Mouse (Mus musculus) neural tube, embryonic 10.5 days (tissue): Measurements from ENCODE around the gene Zbtb20.

ENCODE experiments used
- DNase-seq: peaks from one replicate; pipeline ENCODE4 v3.0.0-alpha.2; 2017; ENCODE audit warnings: low spot score; ENCODE audit errors: extremely low spot score

Gene Zbtb20

DNA sequence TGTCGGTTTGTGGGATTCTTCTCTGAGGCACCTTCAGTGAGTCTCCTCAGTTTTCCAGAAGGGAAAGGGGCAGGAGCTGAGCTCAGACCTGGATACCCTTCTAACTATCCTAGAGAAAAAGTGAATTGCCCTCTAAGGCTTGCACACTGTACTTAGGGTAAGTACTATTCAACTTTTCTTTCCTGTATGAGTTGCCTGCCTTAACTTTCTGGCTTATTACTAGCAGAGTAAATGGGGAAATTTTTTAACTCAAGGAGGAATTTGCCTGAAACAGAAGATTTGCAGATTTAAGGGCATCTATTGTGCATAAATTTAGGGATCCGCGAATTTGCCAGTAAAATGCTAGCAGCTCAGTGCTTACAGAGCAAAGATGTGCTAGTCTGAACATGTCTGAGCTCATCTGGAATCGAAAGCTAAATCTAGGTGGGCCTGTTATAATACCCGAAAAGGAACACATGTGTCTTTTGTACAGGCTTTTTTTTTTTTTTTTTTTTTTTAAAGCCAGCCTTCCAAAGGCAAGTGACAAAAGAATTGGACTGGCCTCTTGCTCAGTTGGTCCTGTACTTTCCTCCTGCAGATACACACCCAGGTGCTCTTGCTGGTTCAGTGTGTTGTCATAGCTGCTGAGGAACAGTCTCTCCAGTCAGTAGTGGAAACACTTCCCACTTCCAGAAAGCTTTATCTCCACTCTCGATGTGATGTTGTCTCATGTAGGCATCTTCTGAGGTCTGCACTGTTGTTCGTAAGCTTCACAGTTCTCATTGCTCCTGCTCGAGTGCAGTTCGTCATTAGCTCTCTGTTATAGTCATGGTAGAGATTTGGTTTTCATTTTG lies 632.7 kb downstream of the Zbtb20 start:
- DNase-seq: no peak

DNA sequence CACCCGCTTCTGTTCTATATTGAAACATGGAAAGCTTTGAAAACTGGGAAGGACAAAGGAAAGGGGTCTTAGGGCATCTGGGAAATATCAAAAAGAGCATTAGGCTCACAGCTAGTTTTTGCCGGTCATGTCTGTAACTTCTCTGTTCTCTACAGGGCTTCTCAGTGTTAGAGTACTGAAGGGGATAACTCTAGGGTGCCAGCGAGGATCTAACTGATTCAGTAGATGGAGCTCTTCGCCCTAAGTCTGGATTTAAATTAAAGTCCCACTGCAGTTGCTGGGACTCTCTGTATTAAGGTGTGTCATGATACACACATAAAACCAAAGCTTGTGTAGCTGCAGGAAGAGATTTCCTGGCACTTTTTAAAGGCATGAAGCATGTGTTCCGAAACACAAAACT lies 634.8 kb downstream of the Zbtb20 start:
- DNase-seq: no peak

DNA sequence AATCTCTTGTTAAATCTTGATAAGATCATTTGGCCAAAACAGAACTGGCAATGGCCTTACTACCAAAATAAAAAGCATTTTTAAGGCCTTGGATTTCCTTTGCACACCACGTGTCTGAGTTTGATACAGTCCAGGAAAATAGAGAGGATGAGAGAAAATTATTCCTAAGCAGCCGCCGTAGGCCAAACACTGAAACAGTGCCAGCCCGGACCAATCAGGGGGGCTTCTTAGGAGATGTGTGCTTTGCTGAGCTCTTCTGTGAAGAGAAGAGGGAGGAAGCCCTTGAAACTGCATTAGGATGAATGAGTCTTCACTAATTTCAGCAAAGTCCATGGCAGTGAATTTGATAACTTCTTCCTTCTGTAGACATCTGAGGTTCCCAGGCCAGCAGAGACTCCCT lies 635.9 kb downstream of the Zbtb20 start:
- no peak for DNase-seq

DNA sequence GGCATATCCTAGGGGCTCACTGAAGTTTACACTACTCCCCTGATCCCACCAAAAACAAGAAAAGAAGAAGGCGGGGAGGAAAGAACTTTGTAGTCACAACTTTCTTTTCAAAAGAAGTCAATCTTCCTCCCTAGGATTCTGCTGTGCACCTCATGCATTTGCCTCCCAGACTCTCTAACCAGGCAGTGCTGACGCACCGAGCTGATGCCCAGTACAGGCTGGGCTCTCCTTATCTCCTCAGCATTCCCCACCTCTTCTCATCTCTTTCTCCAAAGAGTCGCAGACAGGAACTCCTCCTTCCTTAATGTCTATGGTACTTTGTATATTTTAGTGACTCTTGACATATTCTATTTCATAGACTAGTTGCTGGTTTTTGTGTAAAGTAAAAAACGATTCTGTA lies 638.3 kb downstream of the Zbtb20 start:
- DNase-seq: no peak

DNA sequence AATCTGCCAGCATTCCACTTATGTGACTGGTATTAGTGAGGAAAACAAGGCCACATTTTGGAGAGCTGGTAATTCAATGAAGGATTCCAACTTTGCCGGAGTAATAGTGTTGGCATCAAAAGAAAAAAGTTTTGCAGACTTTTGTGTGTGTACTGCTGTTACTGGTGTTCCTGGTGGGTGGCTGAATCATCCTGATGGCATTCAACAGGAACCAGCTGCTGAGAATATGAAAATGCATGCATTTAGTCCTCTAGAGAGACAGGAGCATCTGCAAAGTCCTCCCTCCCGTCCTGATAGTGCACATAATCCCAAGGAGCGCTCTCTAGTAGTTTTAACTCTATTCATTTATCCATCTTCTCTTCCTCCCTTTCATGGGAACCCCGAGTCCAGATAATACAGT lies 639.9 kb downstream of the Zbtb20 start:
- no peak for DNase-seq

DNA sequence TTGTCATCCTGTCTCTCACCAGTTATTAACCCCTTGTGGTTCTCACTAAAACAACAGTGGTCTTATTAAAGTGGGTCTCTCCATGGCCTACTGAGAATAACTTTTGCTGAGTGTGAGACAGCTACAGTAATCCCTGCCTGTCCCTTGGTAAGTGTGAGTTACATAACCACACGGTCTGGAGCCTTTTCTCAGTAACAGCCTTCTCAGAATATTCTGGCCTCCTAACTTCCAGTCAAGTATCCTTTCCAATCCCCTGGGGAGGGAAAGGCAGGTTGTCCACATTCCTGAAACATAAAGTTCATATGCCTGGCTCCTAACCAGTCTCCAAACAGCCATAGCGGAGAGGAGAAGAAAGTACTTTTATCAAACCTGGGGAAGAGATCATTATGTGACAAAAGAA lies 644.6 kb downstream of the Zbtb20 start:
- DNase-seq: no peak

DNA sequence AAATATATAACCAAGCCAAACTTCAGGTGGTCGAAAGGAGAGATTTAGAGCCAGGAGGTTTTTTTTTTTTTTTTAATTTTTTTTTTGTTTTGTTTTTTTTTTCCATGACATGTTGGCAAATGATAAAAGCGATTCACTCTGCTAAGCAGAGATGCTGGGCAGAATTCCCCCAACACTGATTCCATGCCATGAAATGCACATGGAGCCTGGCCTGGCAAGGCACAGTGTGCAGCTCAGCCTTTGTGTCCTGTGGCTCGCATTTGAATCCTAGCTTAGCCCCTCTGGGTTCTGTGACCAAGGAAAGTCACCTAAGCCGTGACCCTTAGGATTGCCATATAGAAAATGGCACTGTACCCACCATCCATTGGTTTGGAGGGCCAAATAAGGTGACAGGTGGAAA lies 646.8 kb downstream of the Zbtb20 start:
- DNase-seq: no peak

DNA sequence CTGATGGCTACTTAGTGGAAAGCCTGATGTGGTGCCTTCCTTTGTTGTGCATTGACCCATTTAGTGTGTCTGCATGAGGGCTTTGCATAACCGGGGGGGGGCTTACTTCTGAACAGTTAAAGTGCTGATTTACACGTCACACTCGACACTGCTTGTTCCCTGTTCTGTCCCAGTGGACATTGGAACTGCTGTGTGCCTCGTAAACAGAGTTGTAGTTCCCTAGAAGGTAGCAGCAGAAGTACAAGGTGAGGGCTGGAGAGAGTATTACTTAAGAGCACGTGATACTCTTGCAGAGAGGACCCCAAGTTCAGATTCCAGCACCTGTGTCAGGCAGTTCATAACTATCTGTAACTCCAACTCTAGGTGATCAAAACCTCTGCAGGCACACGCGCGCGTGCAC lies 648.5 kb downstream of the Zbtb20 start:
- DNase-seq: no peak

DNA sequence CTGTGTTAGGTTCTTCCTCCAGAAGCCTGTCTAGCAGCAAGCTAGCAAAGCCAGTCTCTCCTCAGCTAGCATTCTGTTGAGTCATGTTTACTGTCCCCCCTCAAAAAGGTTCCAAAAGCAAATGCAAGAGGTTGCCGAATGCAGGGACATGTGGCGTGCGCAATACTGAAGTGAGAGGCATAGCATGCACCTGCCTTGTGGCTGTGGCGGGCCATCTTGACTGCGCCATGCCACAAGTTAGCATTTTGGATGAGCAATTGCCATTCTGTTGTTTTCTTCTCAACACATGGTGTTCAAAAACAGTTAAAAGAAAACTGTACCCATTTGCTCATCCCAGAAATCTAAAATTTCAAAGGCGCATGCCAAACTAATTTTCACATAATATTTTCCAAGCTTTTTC lies 649.9 kb downstream of the Zbtb20 start:
- DNase-seq: no peak

DNA sequence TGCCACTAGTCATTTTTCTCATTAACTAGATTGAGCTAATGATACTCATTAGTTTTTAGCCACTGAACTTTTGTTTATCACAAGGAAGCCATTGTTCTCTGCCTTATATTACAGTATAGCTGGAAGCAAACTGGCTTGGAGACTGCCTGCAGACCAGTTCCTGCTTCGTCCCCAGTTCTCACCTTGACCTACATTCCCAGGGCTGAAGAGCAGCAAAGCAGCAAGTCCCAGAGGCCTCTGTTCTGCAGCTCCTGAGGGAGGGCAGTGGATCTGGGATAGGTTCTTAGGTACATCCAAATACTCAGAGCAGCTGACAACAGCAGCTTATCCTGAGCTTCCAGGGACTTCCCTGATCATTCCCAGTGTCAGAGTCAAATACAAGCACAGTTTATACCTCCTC lies 652.6 kb downstream of the Zbtb20 start:
- DNase-seq: no peak

DNA sequence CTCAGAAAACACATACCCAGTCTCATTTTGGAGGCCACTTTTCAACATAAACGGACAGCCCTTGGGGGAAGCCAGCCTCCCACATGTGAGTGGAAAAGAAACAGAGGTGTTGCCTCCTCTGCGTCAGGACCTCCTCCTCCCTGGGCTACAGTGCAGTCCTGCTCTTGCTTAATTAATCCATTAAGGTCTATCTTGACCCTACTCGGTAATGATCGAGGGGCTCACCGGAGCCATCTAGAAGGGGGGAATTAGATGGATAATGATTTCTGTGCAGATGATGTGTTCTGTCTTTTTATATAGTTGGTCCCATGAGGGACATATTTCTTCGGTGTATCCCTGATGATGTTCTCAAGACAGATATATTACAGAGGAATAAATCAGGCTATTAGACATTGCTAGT lies 655.6 kb downstream of the Zbtb20 start:
- DNase-seq: no peak

DNA sequence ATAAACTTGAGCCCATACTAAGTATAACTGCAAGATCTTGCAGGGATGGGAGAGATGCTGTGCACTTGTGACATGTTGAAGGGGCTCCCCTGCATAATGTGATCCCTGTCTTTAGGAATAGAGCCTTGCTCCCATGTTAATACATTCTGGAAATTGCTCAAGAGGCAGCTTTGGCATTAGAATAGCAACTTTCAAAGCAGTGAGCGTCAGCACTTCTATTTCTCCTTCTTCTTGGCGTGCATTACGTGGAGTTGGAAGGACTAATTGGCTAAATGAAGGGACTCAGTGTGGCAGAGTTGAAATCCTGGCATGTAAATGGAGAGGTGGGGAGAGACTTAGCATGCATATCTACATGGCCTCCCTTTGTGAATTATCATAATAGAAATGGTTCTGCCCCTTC lies 658.4 kb downstream of the Zbtb20 start:
- no peak for DNase-seq

DNA sequence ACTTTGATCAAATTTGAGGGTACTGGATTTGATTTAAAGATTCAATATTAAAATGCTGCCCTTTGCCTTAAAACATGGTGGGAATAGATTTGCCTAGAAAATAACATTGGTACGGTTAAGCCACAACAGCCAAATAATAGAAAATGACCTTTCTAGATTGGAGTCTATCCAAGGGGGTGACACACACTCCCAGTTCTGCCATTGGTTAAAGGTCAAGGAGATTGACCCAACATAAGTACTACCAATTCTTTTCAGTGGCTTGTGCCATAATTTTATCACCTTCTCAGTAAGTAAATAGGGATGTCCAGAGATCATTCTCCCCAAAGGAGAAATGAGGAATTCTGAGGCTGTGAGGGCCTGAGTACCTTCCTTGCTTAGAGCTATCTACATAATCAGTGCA lies 660.2 kb downstream of the Zbtb20 start:
- no peak for DNase-seq

DNA sequence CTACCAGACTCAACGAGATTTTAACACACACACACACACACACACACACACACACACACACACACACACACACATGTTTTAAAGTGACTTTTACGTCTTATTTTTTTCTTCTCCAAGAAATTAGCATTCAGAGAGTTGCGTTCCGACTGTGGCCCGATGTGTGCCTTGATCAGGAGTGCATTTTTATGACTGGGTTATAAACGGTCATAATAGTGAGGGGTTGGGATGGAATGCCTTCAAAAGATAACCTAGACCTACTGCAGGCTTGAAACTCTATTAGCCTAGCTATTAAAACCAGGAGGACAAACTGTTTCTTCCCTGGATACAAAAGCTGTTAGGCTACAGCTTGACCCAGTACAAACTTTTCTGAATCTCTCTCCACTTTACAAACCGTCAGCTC lies 661.5 kb downstream of the Zbtb20 start:
- no peak for DNase-seq

DNA sequence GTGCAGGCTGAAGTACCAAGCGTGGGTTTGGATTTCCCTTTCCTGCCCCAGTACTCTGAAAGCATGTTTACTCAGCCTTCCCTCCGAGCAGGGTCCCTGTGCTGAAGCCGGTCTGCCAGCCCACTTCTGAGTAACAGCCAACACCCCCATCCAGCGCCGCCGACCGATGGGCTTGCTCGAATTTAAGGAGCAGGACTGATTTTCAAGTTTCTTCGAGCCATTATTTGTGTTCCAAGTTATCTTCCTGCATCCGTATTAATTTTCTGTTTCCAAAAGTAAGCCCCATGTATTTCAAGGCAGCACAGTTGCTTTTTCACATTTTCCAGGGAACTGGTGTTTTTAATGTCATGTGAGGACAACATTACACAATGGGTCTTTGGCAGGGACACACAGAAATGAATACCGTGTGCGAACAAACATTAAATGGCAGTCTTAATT lies 664.0 kb downstream of the Zbtb20 start:
- no peak for DNase-seq

DNA sequence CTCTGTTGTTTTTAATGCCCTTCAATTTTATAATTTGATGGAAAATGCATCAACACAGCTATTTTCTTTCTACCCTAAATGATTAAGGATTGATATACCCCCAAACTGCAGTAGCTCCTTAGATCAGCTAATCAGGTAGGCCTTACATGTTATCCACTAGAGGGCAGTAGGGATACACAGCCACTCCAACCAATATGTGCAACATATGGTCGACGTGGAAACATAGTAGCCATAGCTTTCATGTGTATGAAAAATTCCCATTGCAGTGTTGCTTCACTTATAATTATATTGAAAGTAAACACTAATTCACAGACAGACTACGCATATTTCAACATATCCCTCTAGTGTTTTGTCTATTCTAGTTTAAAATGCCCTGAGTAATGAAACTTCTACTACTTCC lies 664.4 kb downstream of the Zbtb20 start:
- DNase-seq: no peak

DNA sequence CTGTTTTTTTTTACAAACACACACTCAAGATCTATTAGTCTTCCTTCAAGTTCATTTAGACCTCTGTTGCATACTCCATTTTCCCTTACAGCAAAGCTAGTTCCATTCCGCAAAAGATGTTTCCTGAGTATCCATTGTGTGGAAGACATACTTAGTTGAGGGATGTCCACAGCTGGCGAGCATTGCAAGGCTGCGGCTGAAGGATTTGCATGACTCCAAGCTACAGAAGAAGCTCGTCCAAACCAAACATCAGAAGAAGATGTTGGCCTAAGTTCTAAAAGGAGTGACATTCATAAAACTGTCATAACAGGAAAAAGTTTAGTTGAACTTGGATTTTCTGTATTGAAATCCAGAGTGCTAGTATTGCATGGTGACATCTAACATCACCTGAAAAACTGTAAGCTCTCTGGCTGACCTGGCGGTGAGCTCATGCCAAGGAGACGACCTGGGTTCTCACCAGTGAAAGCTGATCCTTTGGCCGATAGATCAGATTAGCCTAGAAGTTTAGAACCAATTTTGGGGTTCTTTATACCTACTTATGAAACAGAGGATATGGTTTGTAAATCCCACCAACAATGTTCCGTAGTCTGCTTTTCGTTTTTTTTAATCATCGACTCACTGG lies 665.0 kb downstream of the Zbtb20 start:
- DNase-seq: no peak

DNA sequence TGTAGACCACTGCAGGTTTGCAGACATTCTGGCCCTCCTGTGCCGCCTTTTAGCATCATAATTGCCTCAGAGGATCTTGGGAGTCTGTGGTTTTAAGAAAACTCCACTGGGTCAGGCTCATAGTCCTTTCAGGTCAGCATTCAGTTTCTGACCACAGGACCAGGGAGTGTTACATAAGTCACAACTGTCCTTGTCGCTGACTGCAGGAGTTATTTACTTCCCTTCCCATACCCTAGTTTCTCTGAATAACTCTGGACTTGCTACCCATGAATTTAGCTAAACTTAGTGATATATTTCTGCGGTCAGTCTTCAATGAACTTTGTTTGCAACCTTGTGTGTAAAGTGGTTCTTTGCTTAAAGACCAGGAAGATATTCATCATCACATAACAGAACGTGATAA lies 669.6 kb downstream of the Zbtb20 start:
- DNase-seq: no peak

DNA sequence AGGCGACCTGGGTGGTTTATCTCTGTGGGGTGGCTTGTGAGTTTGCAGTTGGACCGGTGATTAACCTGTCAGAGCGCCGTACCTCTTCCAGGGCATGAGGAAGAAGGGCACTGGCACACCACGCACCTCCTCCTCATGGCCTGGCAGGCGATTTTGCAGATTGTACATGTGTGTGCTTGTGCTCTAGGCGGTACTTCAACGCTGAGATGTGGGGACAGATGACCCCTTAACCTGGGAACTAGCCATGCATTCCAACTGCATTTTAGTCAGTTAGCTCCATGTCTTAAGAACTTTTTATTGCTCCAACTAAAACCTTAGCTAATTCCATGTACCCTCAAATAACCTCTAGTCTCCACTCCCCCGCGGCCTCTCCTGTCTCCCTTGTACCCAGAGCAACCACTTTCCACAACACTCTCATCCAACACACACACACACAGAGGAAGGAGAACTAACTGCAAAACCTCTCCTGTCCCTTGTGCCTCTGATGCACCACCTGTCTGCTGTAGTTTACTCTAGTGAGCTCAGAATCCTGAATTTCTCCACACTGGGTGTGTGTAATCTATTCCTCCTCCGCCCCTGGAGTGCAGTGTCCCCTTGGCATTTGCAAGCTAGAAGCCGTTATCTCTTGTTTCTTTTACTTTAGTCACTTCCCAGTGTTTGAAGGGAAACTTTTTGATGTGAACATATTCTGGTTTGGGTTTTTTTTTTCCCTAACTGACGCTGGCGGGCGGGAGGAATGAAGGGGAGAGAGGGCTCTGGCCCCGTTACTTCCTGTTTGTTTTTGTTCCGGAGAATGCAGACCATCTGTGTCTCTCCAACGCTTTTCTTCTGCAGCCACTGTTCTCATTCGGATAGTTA lies 671.9 kb downstream of the Zbtb20 start:
- DNase-seq: no peak

DNA sequence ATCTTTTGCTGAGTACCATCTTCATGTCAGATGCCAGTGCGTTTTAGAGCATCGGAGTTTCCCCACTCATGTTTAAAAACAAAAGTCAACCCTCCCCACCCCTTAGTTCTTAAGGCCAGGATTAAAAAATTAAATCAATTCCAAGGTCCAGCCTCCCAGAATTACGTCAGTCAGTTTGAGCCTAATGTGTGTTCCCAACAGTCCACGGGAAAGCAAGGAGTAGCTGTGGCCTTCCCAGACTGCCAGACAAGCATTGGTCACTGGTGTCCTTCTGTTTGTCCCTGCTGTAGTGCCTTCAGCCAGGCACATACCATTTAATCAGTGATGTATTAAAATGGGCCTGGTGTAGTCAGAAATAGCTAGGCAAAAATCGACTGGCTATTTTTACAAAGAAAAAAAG lies 673.1 kb downstream of the Zbtb20 start:
- DNase-seq: no peak

DNA sequence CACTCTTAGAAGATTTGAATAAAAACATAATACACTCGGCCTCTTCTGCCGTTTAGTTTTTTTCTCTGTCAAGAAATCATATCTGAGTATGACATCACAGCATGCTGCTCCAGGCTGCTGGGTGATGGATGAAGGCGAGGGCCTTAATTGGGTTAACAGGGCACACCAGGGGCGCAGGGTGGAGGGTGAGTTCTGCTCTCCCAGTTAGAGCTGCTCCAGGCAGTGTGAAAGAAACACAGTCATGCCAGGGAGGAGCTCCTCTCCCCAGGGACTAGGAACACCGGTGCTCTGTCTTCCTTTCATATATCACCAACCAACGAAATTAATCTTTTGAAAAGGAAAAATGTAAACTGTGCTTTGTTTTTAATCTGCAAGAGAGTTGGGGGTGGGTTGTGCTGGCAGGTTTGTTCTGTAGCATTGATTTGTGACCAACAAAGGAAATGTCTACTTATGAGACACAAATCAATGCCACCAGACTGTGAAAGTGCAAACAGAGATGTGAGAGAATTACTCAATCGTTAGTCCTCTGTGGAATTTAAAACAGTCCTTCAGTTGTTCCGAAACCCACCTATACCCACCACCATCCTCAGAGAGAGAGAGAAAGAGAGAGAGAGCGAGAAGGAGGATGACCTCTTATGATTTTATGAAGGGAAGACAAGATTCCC lies 673.9 kb downstream of the Zbtb20 start:
- DNase-seq: no peak

DNA sequence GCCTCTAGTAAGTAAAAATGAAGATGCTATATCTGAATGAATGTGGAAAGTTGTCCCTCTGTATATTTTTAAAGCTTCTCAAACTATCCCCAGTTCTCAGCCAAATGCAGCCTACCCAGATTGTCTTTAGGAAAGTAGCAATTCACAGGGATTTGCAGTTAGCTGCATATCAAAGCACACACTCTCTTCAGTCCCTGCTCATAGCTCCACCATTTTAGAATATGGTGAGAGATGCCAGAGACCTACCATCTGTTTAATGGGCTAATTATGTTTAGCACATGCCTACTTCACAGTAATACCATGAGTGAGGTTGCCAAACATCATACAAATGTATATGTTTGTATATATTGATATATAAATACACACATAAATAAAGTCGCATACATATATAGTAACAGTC lies 676.8 kb downstream of the Zbtb20 start:
- no peak for DNase-seq
